Mouse (Mus musculus) gastrocnemius, adult 2 months (tissue): ENCODE results near the gene Map9. TPM values are rescaled to one million over a fixed set of nuclear protein-coding genes. Genes with fewer than 3 reads are reported as not detected.
A peak's percentile ranks its signal among the peaks of the same experiment; 100 is the strongest.
"Not testable (repeated sequence)": the region's sequence is repeated elsewhere in the genome, so short reads cannot be mapped to it uniquely, and the experiment has no call there.

Experiments
- DNase-seq: peaks from one replicate; pipeline ENCODE4 v3.0.0; 2022
- H3K27ac ChIP-seq: fragments of 200-600 bp; 2 replicates; pipeline ENCODE4 v1.8.1; 2022; ENCODE audit warnings: mild to moderate bottlenecking
- H3K4me3 ChIP-seq: fragments of 200-600 bp; 2 replicates; pipeline ENCODE4 v1.8.1; 2022; ENCODE audit warnings: mild to moderate bottlenecking, moderate library complexity
- CTCF ChIP-seq: fragments of 200-600 bp; IDR thresholded peaks from 2 replicates; pipeline ENCODE4 v1.8.1; 2022; ENCODE audit warnings: antibody characterized with exemption, mild to moderate bottlenecking, moderate library complexity
- intact Hi-C: fragments of 180-260 bp; cut with DNase I; formaldehyde crosslinking; loops from one replicate; pipeline ENCODE4 v1.15.1; 2025
- total RNA-seq, 2 experiments: library from RNA; stranded (reverse); gene quantifications; 2 replicates each; pipeline ENCODE4 v1.2.3; 2021

Map9 gene
- total RNA-seq, 2 experiments from 2014 or later = 1.8 to 2.7 TPM

- DNase-seq = no peak
- Histone ChIP-seq H3K27ac (no peak overlapping the region), H3K4me3 (no peak overlapping the region)
- intact Hi-C loops = loop anchor here (2.0 kb wide), 1 partner anchor 492 kb away; no protein-coding TSS in a partner anchor
- TF ChIP-seq CTCF = no peak
Observed at GRCm38 (mm10) chr3:82364505-82364904, 6.7 kb downstream of the Map9 start.

DNA sequence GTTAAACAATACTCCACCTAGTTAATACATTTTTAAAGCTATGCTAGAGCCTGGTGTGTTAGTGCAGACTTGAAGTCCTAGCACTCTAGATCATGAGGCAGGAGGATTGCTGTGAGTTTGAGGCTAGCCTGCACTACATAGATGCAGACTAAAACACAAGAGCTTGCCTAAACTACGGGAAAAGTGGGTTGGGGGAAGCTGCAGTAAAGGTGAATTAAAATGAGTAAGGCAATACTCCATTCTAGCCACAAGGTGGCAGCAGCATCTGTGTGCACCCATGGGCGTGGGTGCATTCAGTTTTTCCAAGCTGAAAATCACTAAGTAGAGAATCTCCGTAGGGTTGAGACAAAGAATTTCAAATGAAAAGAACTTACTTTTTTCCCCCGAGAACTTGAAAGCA is 7.1 kb downstream of the Map9 start:
- no peak for DNase-seq
- intact Hi-C loops = loop anchor here (2.0 kb wide), 1 partner anchor 492 kb away; no protein-coding TSS in a partner anchor
- TF ChIP-seq CTCF = peak; percentile 78
- no peak overlapping the region for H3K4me3 ChIP-seq
- H3K27ac ChIP-seq = no peak overlapping the region

- no peak overlapping the region for H3K27ac ChIP-seq
- H3K4me3 ChIP-seq = no peak overlapping the region
- no peak for DNase-seq
- no peak for TF ChIP-seq CTCF
- intact Hi-C loops = no loop called here
Observed at GRCm38 (mm10) chr3:82369063-82369860, 11.4 kb downstream of the Map9 start.

DNA sequence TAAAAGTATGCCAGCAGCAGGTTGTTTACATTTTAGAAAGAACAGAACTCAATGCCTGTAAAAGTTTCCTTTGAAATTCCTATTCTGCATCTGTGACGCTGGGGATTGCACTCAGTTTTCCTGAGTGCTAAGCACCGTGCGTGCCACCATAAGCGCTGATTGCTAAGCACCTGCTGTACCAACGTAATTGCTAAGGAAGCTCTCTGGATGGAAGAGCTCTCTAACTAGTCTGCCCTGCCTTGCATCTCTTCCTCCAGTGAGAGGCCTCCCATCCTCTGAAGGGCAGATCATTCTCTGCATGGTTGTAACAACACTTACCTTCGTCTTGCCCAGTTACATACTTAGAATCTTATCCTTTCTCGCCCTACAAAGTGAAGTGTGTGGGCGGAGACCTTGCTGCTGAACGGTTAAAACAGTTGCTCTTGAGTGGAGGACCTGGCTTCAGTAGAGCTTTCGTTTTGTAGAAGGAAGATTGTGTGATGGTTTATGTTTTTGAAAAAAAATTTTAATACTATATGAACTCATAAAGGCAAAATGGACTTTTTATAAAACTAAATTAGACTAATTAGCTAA is 12.7 kb downstream of the Map9 start:
- no peak for DNase-seq
- H3K27ac ChIP-seq = no peak overlapping the region
- no peak overlapping the region for H3K4me3 ChIP-seq
- TF ChIP-seq CTCF = no peak
- intact Hi-C loops = no loop called here

DNA sequence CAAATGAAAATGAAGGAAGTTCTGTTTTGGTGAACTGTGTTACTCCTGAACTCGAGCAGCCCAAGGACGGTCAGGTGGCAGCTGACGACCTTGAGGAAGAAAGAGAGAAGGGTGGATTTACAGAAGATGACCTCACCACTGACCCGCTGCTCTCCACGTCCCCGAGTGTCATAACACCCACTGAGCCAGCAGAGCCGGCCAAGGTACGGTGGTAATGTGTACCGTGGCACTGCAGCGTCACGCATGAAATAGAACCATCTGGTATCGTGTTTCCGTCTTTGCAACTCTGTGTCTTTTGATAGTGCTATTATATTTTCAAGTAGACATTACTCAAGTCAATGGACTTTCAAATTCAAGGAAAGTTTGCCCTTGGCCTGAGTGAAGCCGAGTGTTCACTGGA is 19.1 kb downstream of the Map9 start:
- Histone ChIP-seq H3K4me3 (no peak overlapping the region), H3K27ac (no peak overlapping the region)
- TF ChIP-seq CTCF = no peak
- DNase-seq = no peak
- intact Hi-C loops = no loop called here

- intact Hi-C loops = no loop called here
Observed at GRCm38 (mm10) chr3:82382325-82382724, 24.5 kb downstream of the Map9 start.

GRCm38 (mm10) chr3:82385091-82385490 is 27.2 kb downstream of the Map9 start:
- intact Hi-C loops = no loop called here

More at GRCm38 (mm10) chr3:82382325-82382724, 24.5 kb downstream of the Map9 start:
- Histone ChIP-seq H3K4me3 (no peak overlapping the region), H3K27ac (no peak overlapping the region)
- DNase-seq = no peak
- TF ChIP-seq CTCF = no peak

GRCm38 (mm10) chr3:82405830-82406229 is 48.0 kb downstream of the Map9 start:
- no peak for TF ChIP-seq CTCF
- Histone ChIP-seq H3K4me3 (no peak overlapping the region), H3K27ac (no peak overlapping the region)
- intact Hi-C loops = no loop called here
- DNase-seq = no peak

More at GRCm38 (mm10) chr3:82385091-82385490, 27.2 kb downstream of the Map9 start:
- no peak overlapping the region for H3K4me3 ChIP-seq
- no peak for TF ChIP-seq CTCF
- DNase-seq = no peak
- no peak overlapping the region for H3K27ac ChIP-seq

DNA sequence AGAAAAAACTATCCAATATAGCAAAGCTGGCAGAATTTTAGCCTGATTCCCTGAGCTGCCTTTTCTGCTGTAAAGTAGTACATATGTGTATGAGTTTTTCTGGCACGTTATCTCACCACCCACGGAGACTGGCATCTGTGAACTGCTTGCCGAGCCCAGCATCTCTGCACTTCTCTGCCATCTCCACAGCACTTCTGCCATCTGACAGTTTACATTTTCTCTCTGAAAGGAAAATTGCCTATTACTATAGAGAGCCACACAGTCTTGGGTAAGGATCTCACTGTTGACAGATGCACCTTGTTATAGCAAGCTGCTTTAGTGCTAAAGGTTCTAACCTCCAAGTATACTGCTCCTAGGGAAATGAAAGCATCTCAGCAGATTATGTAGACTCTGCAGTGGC is 48.5 kb downstream of the Map9 start:
- Histone ChIP-seq H3K27ac (no peak overlapping the region), H3K4me3 (no peak overlapping the region)
- intact Hi-C loops = no loop called here
- no peak for DNase-seq
- no peak for TF ChIP-seq CTCF

DNA sequence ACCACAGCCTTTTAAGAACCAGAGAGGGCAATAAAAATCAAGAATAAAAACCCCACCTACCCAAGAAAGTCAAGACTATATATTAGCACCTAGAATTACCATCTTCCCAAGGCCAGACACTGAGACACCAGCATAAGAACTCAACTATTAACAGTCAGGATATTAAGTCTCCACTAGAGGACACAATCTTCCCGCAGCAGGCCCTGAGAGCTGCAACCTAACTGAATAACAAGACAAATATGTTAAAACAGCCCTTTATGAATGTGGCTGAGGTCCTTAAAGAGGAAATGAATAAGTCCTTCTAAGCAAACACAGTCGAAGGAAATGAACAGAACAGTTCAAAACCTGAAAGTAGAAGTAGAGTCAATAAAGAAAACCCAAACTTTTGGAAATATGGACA is 49.6 kb downstream of the Map9 start:
- intact Hi-C loops = no loop called here

DNA sequence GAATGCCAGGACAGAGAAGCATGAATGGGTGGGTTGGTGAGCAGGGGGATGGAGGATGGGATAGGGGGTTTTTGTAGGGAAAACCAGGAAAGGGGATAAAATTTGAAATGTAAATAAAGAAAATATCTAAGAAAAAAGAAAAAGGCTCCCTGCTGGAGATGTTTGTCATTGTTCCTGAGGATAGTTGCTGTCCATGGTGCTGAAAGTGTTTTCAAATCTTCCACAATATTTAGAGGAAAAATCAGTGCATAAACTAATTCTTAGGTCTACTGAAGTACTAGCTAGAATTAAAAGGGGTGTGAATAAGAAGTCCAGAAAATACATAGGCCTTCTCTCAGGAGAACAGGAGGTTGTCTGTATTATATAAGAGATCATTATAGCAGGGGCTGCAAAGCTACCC is 54.6 kb downstream of the Map9 start:
- peak; percentile 4; the same call in 1 of the 2 replicates for TF ChIP-seq CTCF
- intact Hi-C loops = no loop called here
- DNase-seq = no peak
- no peak overlapping the region for H3K27ac ChIP-seq
- H3K4me3 ChIP-seq = no peak overlapping the region

More for the DNA sequence above, 49.6 kb downstream of the Map9 start:
- no peak overlapping the region for H3K27ac ChIP-seq
- no peak overlapping the region for H3K4me3 ChIP-seq
- TF ChIP-seq CTCF = no peak; the same call in 1 of the 2 replicates
- no peak for DNase-seq

DNA sequence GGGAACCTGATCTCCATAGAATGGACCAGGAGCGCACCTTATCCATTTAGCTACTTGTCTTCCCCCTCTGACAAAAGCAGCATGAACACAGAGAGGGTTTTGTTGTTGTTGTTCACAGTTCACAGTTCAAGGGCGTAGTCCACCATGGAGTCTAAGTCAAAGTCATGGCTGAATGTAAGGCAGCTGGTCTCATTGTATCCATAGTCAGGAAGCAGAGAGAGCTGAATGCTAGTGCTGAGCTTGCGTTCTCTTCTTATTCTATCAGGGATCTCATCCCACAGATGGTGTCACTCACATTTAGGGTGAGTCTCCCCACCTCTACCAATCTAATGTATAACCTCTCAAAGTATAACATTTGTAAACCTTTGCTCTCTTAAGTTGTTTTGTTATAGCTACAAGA is 60.1 kb downstream of the Map9 start:
- intact Hi-C loops = no loop called here
- Histone ChIP-seq H3K4me3 (no peak overlapping the region), H3K27ac (no peak overlapping the region)
- DNase-seq = no peak
- TF ChIP-seq CTCF = no peak

DNA sequence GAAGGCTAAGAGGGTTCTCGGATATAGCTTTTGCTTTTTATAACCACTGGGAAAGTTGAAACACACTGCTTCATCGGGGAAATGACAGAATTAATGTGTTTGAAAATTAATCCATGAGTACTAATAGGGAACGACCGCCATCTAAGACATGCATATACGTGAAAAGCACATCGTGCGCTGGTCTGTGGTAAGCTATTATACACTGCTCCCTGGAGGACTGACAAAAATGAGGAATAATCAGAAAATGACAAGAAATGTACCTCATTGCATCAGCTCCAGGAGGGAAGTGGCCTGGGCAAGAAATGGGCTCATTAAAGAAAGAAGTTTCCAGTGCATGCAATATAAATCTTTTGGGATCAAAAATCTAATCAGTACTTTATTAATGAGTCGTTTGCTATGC is 77.5 kb downstream of the Map9 start:
- no peak overlapping the region for H3K27ac ChIP-seq
- no peak for DNase-seq
- intact Hi-C loops = no loop called here
- no peak for TF ChIP-seq CTCF
- no peak overlapping the region for H3K4me3 ChIP-seq

- Histone ChIP-seq H3K4me3 (no peak overlapping the region), H3K27ac (no peak overlapping the region)
- DNase-seq = no peak
- TF ChIP-seq CTCF = no peak
- intact Hi-C loops = no loop called here
Observed at GRCm38 (mm10) chr3:82440976-82441375, 83.1 kb downstream of the Map9 start.

DNA sequence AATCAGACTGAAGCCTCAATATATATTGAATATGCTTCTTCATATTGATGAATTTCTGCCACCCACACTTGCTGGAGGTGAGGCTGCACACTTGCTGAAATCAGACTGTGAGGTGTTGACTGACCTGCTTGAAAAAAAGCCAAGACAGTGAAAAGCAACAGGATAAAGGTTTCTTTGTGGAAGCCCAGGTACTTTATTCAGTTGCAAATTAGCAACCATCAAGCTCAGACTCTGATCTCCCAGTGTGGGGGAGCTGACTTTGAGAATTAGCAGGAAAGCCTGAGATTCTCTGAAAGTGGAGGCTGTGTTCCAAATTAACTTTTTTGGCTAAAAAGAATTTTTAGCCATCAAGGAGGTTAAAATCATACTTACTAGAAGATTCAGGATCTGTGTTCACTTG is 83.8 kb downstream of the Map9 start:
- H3K27ac ChIP-seq, intact Hi-C loops, H3K4me3 ChIP-seq, DNase-seq: not testable (repeated sequence)
